Mouse (Mus musculus) MEL (cell line): ENCODE data around the gene Sox5.

Experiments
- CHD1 ChIP-seq: IDR thresholded peaks from 2 replicates; pipeline ENCODE4 v1.6.1; 2012; ENCODE audit warnings: low read depth, mild to moderate bottlenecking, inconsistent platforms, low read length, improper control_type of control experiment
- CTCF ChIP-seq, 3 experiments: IDR thresholded peaks in 2 of 3; conservative IDR thresholded peaks in 1 of 3; 2 replicates each; pipeline ENCODE4 v1.5.1; 2011 to 2012; ENCODE audit warnings: low read length in 3 of 3, low read depth in 2 of 3, mild to moderate bottlenecking in 2 of 3, improper control_type of control experiment in 1 of 3, inconsistent platforms in 1 of 3, mixed read lengths in 1 of 3, moderate library complexity in 1 of 3; ENCODE audit not compliant: control insufficient read depth in 1 of 3, insufficient read depth in 1 of 3, poor library complexity in 1 of 3, severe bottlenecking in 1 of 3
- EP300 ChIP-seq, 2 experiments: IDR thresholded peaks; 2 replicates each; pipeline ENCODE4 v1.6.1; 2011; ENCODE audit warnings: improper control_type of control experiment in 2 of 2, low read length in 2 of 2, low read depth in 1 of 2, mild to moderate bottlenecking in 1 of 2
- GATA1 ChIP-seq: IDR thresholded peaks from 2 replicates; pipeline ENCODE4 v1.6.1; 2011; ENCODE audit warnings: low read depth, low read length, improper control_type of control experiment
- POLR2A ChIP-seq, 2 experiments: IDR thresholded peaks; 2 replicates each; pipeline ENCODE4 v1.6.1; 2011 to 2012; ENCODE audit warnings: low read length in 2 of 2, mild to moderate bottlenecking in 2 of 2, control low read depth in 1 of 2, improper control_type of control experiment in 1 of 2, low read depth in 1 of 2, moderate library complexity in 1 of 2; ENCODE audit not compliant: control insufficient read depth in 1 of 2, insufficient read depth in 1 of 2, poor library complexity in 1 of 2

GRCm38 (mm10) chr6:143860036-143860435, 921.7 kb downstream of the Sox5 start:
- TF ChIP-seq CTCF (IDR thresholded peaks at IDR 0.05 in 2 of 3, conservative IDR thresholded peaks at IDR 0.05 in 1 of 3; ENCODE audit: control insufficient read depth in 1 of 3, insufficient read depth in 1 of 3, low read depth in 2 of 3, low read length in 3 of 3, poor library complexity in 1 of 3, severe bottlenecking in 1 of 3), result no peak
- no peak for TF ChIP-seq EP300 (IDR thresholded peaks at IDR 0.05; ENCODE audit: low read depth in 1 of 2, low read length in 2 of 2)
- no peak for TF ChIP-seq CHD1
- TF ChIP-seq GATA1, result no peak
- TF ChIP-seq POLR2A (IDR thresholded peaks at IDR 0.05; ENCODE audit: control insufficient read depth in 1 of 2, insufficient read depth in 1 of 2, low read depth in 1 of 2, low read length in 2 of 2, poor library complexity in 1 of 2), result no peak
